Mouse (Mus musculus): ENCODE data around the gene Setd7. TPM values are rescaled to one million over a fixed set of nuclear protein-coding genes. Genes with fewer than 3 reads are reported as not detected.
A peak's percentile ranks its signal among the peaks of the same experiment; 100 is the strongest.

Setd7 gene
- polyA plus RNA-seq, 1 experiment, result 14.1 TPM

DNA sequence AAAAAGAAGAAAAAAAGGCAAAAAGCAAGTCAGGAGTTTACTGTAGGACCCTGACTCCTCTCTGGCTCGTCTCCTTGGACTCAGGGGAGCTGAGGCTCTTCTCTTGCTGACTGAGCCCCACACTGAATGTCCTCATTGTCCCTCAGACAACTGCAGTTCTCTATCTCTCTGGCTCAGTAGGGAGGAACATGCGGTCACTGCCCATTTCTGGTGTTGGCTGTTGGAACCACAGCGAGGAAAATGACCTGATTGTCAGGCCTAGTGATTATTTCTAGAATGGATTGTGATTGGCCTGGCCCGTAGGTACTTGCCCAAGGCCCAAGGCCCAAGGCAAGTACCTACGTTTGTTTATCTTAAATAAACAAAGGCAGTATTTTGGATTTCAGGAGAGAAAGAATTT, 62.0 kb downstream of the Setd7 start:
- no peaks in the 10 kb centered on the region for H3K4me1 ChIP-seq (ENCODE audit: control insufficient read depth, insufficient read depth, low read length)
- WGBS, result 85% methylated on average over 5 of the region's 5 CpGs
- no peak overlapping the region for H3K27ac ChIP-seq (ENCODE audit: insufficient read depth, low read depth, low read length)
- TF ChIP-seq POLR2A (IDR thresholded peaks at IDR 0.05; ENCODE audit: low read depth, low read length) (no peak), CTCF (conservative IDR thresholded peaks at IDR 0.05; ENCODE audit: insufficient read depth, insufficient read length, low read depth, low read length) (no peak)
- H3K36me3 ChIP-seq (ENCODE audit: control insufficient read depth, insufficient read depth, low read length), result no peaks in the 10 kb centered on the region
- no peak for DNase-seq
- no peak overlapping the region for H3K4me3 ChIP-seq (ENCODE audit: insufficient read depth, low read depth, low read length)
- no peaks in the 10 kb centered on the region for H3K27me3 ChIP-seq (replicated peaks; ENCODE audit: control insufficient read depth, insufficient read depth, low read length)

DNA sequence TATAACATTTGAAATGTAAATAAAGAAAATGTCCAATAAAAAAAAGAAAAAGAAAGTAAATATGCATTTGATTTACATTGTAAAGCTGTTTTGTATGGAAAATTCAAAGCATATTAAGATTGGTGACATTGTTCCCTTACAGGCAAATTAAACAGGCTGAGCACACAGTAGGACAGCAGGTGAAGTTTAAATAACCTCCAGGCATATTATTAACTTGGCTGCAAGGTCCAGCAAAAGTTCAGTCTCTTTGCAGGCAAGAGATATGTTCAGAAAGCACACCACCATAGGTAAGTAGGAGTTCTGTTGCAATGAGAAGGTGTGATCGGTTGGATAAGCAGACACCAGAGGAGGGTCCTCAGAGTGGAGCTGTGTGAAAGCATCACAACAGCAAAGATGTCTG, 62.7 kb downstream of the Setd7 start:
- Histone ChIP-seq H3K4me1 (ENCODE audit: control insufficient read depth, insufficient read depth, low read length) (no peaks in the 10 kb centered on the region), H3K27me3 (replicated peaks; ENCODE audit: control insufficient read depth, insufficient read depth, low read length) (no peaks in the 10 kb centered on the region), H3K27ac (ENCODE audit: insufficient read depth, low read depth, low read length) (no peak overlapping the region), H3K36me3 (ENCODE audit: control insufficient read depth, insufficient read depth, low read length) (no peaks in the 10 kb centered on the region), H3K4me3 (ENCODE audit: insufficient read depth, low read depth, low read length) (no peak overlapping the region)
- TF ChIP-seq CTCF (conservative IDR thresholded peaks at IDR 0.05; ENCODE audit: insufficient read depth, insufficient read length, low read depth, low read length), result no peak
- no peak for TF ChIP-seq POLR2A (IDR thresholded peaks at IDR 0.05; ENCODE audit: low read depth, low read length)
- 89% methylated on average over 1 of the region's 1 CpGs for WGBS
- no peak for DNase-seq

DNA sequence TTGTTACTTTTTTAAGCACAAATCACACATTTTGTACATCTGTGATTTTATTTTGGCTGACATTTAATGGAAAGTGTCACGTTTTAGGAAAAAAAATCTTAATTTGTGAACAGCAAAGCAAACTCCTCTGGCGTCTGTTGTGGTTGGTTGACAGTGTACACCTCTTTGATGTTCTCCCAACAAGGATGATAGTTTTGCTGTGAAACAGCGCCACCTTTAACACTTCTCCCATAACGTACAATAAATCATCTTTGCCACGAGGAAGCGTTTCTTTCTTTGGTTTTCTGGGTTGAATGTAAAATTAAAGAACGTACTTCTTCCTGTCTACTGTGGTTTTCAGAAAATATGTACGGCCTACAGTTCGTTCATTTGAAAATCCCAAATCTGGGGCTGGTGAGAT, 65.0 kb downstream of the Setd7 start:
- Histone ChIP-seq H3K4me1 (ENCODE audit: control insufficient read depth, insufficient read depth, low read length) (no peaks in the 10 kb centered on the region), H3K4me3 (ENCODE audit: insufficient read depth, low read depth, low read length) (no peak overlapping the region), H3K27me3 (replicated peaks; ENCODE audit: control insufficient read depth, insufficient read depth, low read length) (no peaks in the 10 kb centered on the region), H3K36me3 (ENCODE audit: control insufficient read depth, insufficient read depth, low read length) (no peaks in the 10 kb centered on the region), H3K27ac (ENCODE audit: insufficient read depth, low read depth, low read length) (no peak overlapping the region)
- no peak for TF ChIP-seq CTCF (conservative IDR thresholded peaks at IDR 0.05; ENCODE audit: insufficient read depth, insufficient read length, low read depth, low read length)
- TF ChIP-seq POLR2A (IDR thresholded peaks at IDR 0.05; ENCODE audit: low read depth, low read length), result no peak
- DNase-seq, result no peak
- 89% methylated on average over 9 of the region's 9 CpGs for WGBS

- Histone ChIP-seq H3K4me3 (ENCODE audit: insufficient read depth, low read depth, low read length) (no peak overlapping the region), H3K27ac (ENCODE audit: insufficient read depth, low read depth, low read length) (no peak overlapping the region), H3K4me1 (ENCODE audit: control insufficient read depth, insufficient read depth, low read length) (no peaks in the 10 kb centered on the region), H3K27me3 (replicated peaks; ENCODE audit: control insufficient read depth, insufficient read depth, low read length) (no peaks in the 10 kb centered on the region), H3K36me3 (ENCODE audit: control insufficient read depth, insufficient read depth, low read length) (no peaks in the 10 kb centered on the region)
- DNase-seq, result peak; percentile 15
- 63% methylated on average over 2 of the region's 2 CpGs for WGBS
- no peak for TF ChIP-seq CTCF (conservative IDR thresholded peaks at IDR 0.05; ENCODE audit: insufficient read depth, insufficient read length, low read depth, low read length)
- no peak for TF ChIP-seq POLR2A (IDR thresholded peaks at IDR 0.05; ENCODE audit: low read depth, low read length)
Observed at GRCm38 (mm10) chr3:51494466-51494865, 66.2 kb downstream of the Setd7 start.

- WGBS, result 78% methylated on average over 13 of the region's 13 CpGs
- Histone ChIP-seq H3K4me1 (ENCODE audit: control insufficient read depth, insufficient read depth, low read length) (no peaks in the 10 kb centered on the region), H3K4me3 (ENCODE audit: insufficient read depth, low read depth, low read length) (no peak overlapping the region), H3K27me3 (replicated peaks; ENCODE audit: control insufficient read depth, insufficient read depth, low read length) (no peaks in the 10 kb centered on the region), H3K27ac (ENCODE audit: insufficient read depth, low read depth, low read length) (no peak overlapping the region), H3K36me3 (ENCODE audit: control insufficient read depth, insufficient read depth, low read length) (no peaks in the 10 kb centered on the region)
- no peak for DNase-seq
- TF ChIP-seq POLR2A (IDR thresholded peaks at IDR 0.05; ENCODE audit: low read depth, low read length) (no peak), CTCF (conservative IDR thresholded peaks at IDR 0.05; ENCODE audit: insufficient read depth, insufficient read length, low read depth, low read length) (no peak)
Observed at GRCm38 (mm10) chr3:51493272-51493838, 67.3 kb downstream of the Setd7 start.

- WGBS, result 84% methylated on average over 7 of the region's 7 CpGs
- Histone ChIP-seq H3K27ac (ENCODE audit: insufficient read depth, low read depth, low read length) (no peak overlapping the region), H3K4me3 (ENCODE audit: insufficient read depth, low read depth, low read length) (no peak overlapping the region), H3K27me3 (replicated peaks; ENCODE audit: control insufficient read depth, insufficient read depth, low read length) (no peaks in the 10 kb centered on the region), H3K4me1 (ENCODE audit: control insufficient read depth, insufficient read depth, low read length) (no peaks in the 10 kb centered on the region), H3K36me3 (ENCODE audit: control insufficient read depth, insufficient read depth, low read length) (no peaks in the 10 kb centered on the region)
- no peak for DNase-seq
- TF ChIP-seq CTCF (conservative IDR thresholded peaks at IDR 0.05; ENCODE audit: insufficient read depth, insufficient read length, low read depth, low read length), result no peak
- TF ChIP-seq POLR2A (IDR thresholded peaks at IDR 0.05; ENCODE audit: low read depth, low read length), result no peak
Observed at GRCm38 (mm10) chr3:51490088-51490753, 70.5 kb downstream of the Setd7 start.

- Histone ChIP-seq H3K27me3 (replicated peaks; ENCODE audit: control insufficient read depth, insufficient read depth, low read length) (no peaks in the 10 kb centered on the region), H3K4me3 (ENCODE audit: insufficient read depth, low read depth, low read length) (no peak overlapping the region), H3K27ac (ENCODE audit: insufficient read depth, low read depth, low read length) (no peak overlapping the region), H3K4me1 (ENCODE audit: control insufficient read depth, insufficient read depth, low read length) (peaks cover 4% of the 10 kb centered on the region; the same call in 1 of the 2 replicates), H3K36me3 (ENCODE audit: control insufficient read depth, insufficient read depth, low read length) (no peaks in the 10 kb centered on the region)
- WGBS, result 78% methylated on average over 4 of the region's 4 CpGs
- no peak for DNase-seq
- TF ChIP-seq POLR2A (IDR thresholded peaks at IDR 0.05; ENCODE audit: low read depth, low read length) (no peak), CTCF (conservative IDR thresholded peaks at IDR 0.05; ENCODE audit: insufficient read depth, insufficient read length, low read depth, low read length) (no peak)
Observed at GRCm38 (mm10) chr3:51486491-51487195, 74.0 kb downstream of the Setd7 start.

All from kidney, adult 2 months (tissue).